Mouse (Mus musculus): Measurements from ENCODE around the gene Usp35.

Gene Usp35

GRCm38 (mm10) chr7:97314646-97315045, 17.2 kb downstream of the Usp35 start:
- CTCF ChIA-PET: no interaction called here

- CTCF ChIA-PET: no interaction called here
Measured at GRCm38 (mm10) chr7:97313364-97313995, 18.3 kb downstream of the Usp35 start.

GRCm38 (mm10) chr7:97312856-97313255, 19.0 kb downstream of the Usp35 start:
- CTCF ChIA-PET: no interaction called here

DNA sequence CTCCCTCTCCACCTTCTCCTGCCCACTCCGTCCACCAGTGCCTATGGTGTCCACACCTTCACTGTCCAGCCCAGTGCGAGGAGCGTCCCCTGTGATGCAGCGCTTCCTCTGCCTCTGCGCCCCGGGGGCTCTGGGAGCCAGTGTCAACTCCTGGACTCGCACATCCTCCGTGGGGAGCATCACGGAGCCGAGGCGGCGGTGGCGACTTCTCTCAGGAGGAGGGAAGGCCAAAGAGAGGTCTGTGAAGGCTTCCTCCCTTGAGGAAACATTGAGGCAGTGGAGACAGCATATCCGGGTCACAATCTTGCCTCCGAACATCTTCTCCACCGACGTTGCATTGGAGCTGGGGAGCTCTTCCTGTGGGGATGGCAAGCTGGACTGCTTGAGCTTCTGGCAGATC, 19.6 kb downstream of the Usp35 start:
- CTCF ChIA-PET: no interaction called here

DNA sequence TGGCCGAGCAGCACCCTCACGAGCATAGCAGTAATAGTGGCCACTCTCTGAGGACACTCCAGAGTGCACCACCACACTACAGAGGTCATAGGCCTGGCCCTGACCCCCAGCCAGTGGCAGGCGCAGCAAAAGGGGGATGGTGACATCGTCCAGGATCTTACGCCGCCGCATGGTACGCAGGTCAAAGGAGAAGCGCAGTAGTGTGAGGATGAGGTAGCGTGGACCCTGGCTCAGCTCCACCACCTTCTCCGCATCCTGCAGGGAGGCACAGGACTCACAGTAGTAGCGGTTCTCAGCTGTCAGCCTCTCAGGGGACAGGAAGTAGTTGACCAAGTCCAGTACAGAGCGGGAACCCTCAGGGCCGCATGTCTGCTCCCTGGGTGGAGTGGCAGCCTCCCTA, 20.2 kb downstream of the Usp35 start:
- CTCF ChIA-PET: no interaction called here

DNA sequence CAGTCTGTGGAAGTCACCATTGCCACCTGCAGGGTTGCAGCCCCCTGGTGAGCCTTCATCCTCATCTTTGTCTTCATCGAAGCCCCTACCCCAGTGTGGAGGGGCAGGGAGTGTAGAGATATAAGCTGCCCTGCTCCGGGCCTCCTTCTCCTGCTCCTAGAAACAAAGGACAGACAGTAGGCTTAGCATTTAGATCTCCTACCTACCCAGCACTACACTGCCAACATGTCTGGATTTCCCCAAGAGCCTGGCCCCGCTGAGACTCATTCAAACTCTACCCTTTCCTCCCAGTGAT, 21.5 kb downstream of the Usp35 start:
- CTCF ChIA-PET: no interaction called here

- CTCF ChIA-PET: no interaction called here
Measured at GRCm38 (mm10) chr7:97309461-97310340, 22.1 kb downstream of the Usp35 start.

DNA sequence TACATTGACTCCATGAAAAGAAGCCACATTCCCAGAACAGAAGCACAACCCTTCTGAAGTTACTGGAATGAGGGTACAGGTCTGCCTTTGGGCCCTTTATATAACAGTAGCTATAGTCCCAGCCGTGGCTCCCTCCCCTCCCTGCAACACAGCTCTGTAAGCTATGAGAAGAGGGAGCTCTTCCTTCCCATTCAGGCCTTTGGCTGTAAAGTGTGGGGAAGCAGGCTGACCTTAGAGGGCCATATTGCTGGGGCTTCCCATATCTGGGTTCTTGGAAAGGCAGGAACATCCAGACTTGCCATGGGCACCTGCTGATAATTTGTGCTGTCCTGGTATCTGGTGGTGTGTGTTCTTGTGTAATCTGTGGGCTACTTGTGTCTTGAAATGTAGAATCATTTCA, 24.3 kb downstream of the Usp35 start:
- CTCF ChIA-PET: interaction anchor here (0.5 kb wide), 1 partner anchor 345 kb away, joined by 4 read pairs; no protein-coding TSS in a partner anchor

GRCm38 (mm10) chr7:97306813-97307212, 25.0 kb downstream of the Usp35 start:
- CTCF ChIA-PET: no interaction called here

- CTCF ChIA-PET: no interaction called here
Measured at GRCm38 (mm10) chr7:97305206-97305605, 26.6 kb downstream of the Usp35 start.

DNA sequence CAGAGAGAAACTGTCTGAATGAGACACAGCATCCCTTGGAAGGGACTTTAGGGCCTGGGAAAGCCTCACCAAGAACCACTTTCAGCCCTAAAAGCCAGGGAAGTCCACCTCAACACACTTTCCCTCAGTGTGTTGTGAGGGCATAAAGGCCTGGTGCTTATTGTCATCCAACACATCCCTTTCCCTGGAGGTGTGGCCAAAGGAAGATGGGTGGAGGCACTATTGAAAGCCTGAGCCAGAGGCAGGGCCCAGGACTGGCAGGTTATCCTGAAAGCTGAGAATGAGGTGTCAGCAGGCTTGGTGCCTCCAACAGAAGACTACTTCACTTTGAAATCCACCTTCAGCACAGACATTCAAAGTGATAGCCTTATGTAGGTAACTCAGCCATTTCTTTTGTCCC, 27.3 kb downstream of the Usp35 start:
- CTCF ChIA-PET: no interaction called here

DNA sequence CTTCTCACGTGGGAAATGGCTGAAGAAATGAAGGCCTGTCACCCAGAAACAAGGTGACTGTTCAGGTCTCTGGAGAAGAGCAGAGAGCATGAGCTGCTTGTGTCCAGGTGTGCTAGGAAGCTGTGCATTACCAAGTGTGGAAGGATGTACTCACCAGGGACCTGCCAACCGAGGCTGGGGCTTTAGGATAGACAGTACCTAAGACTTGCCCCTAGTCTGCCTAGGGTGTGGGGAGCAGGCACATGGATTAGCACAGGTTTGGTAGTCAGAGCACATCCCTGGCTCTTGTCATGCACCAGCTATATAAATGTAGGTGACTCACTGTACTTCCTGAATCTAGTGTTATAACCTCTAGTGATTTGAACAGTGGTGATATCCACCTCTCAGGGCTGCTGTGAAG, 28.2 kb downstream of the Usp35 start:
- CTCF ChIA-PET: no interaction called here

DNA sequence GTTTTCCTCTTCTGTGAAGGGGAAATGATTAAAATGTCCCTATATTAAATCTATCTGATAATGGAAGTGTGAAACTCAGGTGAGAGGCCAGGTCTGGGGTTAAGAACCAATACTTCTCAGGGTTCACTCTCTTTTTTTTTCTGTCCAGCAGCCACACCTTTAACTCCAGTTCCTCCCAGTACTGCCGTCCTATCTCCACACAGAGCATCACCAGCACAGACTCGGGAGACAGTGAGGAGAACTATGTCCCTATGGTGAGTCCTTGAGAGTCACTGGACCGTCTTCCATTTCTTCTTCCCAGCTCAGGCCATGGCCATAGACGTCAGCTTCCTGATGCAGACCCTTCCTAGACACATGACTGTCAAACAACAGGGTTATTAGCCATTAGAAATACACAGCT, 28.9 kb downstream of the Usp35 start:
- CTCF ChIA-PET: no interaction called here

GRCm38 (mm10) chr7:97302261-97302660, 29.6 kb downstream of the Usp35 start:
- CTCF ChIA-PET: no interaction called here

- CTCF ChIA-PET: no interaction called here
Measured at GRCm38 (mm10) chr7:97301321-97301720, 30.5 kb downstream of the Usp35 start.

DNA sequence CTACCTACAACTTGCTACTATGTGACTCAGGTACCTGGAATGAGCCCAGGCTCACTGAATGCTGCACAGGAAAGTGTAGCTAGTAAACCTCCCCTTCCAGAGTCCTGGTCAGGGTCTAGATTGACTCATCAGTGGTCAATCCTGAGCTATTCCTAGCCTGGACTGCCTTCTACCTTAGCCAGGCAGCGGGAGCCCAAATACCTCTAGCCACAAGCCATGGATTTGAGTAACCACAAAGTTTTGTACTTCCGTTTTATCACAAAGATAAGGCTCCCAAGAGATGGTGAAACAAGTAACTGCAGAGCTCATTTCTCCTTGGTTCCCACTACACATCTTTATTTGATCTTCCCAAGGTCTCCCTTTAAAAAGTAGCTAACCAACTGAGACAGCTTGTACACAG, 30.9 kb downstream of the Usp35 start:
- CTCF ChIA-PET: no interaction called here

DNA sequence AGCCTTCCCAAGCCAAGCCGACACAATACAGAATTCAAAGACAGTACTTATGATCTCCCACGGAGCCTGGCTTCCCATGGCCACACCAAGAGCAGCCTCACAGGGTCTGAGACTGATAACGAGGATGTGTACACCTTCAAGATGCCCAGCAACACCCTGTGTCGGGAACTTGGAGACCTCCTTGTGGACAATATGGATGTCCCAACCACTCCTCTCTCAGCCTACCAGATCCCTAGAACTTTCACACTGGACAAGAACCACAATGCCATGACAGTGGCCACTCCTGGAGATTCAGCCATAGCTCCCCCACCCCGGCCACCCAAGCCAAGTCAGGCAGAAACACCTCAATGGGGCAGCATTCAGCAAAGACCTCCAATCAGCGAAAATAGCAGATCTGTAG, 32.9 kb downstream of the Usp35 start:
- CTCF ChIA-PET: no interaction called here

DNA sequence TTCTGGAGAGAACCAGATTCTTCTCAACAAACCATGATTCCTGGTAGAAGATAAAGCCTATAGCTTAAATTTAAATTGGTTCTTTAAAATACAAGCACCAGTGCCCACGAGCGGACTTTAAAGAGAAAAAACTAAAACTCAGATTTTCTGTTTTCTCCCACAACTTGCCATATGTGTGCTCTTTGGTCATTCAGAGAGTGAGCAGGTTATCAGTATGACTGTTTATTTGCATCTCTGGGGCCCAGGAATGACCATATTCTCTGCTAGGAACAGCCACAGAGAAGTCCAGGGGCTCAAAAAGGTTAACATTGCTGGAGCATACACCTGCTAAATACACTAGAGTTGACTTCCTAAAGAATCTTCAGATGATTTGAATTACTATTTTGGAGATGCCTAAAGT, 33.5 kb downstream of the Usp35 start:
- CTCF ChIA-PET: interaction anchor here (1.3 kb wide), 1 partner anchor 328 kb away, joined by 4 read pairs; no protein-coding TSS in a partner anchor

DNA sequence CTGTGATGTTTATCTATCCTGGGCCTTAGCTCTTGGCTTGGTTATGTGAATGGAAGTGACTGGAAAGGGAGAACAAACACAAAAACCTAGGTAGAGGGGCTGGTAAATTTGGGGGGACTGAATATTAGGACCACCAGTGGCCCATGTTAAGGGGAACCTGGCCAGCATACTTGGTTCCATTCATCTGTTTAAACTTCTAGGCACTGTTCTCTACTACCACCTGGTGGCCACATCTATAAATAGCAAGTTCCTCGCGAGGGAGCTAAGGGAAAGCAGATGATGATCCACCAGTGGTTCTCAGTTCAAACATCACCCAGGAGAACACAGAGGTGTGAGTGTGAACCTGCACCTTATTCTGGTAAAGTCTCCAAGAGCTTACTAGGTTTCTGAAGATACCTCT, 34.4 kb downstream of the Usp35 start:
- CTCF ChIA-PET: interaction anchor here (1.3 kb wide), 1 partner anchor 327 kb away, joined by 4 read pairs; no protein-coding TSS in a partner anchor

DNA sequence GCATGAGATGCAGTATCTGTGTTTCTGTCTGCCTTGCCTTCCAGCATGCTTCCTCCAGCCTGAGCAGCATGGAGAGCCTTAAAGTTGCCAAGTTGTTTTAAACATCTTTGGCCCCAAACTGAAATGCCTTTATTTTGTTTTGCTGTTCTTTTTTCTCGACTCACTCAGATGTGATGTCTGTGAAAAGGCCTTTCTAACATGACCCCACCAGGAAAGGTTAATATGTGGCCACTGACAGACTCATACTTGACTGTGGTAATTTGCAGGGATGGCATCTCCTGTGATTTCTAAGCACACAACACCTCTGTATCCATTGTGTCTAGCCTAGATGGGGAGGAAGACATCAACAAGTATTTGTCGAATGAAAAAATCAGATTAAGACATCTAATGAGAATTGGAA, 34.8 kb downstream of the Usp35 start:
- CTCF ChIA-PET: interaction anchor here (1.3 kb wide), 1 partner anchor 327 kb away, joined by 4 read pairs; no protein-coding TSS in a partner anchor

DNA sequence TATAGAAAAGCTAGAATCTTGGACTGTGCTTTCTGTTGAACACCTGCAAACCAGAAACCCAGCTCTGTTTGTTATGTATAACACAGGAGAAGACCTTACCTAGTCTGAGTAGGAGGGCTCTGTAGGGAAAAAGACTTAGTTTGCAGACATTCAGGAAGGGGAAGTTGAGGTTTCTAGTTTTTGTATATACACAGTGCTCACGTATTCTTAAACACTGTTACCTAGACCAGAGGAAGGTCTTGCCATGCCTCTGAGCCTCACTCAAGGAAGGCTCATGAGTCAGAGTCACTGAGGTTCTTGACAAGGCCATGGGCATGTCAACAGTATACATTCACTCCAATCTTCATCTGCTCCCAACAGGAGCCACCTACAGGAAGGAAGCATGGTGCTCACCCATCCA, 60.8 kb downstream of the Usp35 start:
- CTCF ChIA-PET: no interaction called here

GRCm38 (mm10) chr7:97270367-97270766, 61.5 kb downstream of the Usp35 start:
- CTCF ChIA-PET: no interaction called here

GRCm38 (mm10) chr7:97262541-97262940, 69.3 kb downstream of the Usp35 start:
- CTCF ChIA-PET: no interaction called here

Data from spleen, embryonic (tissue).